Comparison of ENCODE assay signal across 25 mouse cellular contexts in the genomic region with DNA sequence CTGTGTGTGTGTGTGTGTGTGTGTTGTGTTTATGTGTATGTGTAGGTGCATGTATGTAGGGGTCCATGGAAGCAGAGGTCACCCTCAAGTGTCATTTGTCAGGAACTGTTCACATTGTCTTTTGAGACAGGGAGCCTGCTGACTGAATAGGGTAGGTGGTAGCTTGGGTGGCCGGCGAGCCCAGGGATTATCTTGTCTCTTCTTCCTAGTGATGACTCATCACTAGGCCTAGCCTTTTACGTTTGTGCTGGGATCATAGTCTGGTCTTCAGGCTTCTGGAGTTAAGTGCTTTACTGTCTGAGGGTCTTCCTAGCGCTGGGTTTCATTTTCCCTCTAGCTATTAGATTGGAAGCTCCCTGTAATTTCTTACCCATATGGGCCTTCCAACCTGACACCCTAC. TPM values are rescaled to one million over a fixed set of nuclear protein-coding genes. Genes with fewer than 3 reads are reported as not detected.
DNase-seq lines count a peak whose midpoint lies in the region; ATAC-seq and TF ChIP-seq lines count a peak whose summit lies in the region.
"Had no signal": no experiment of that assay in that cellular context is flagged by ENCODE, and none has a peak within 500 bp of the region (broad histone marks: within the 10 kb centered on the region; RNA-seq: fewer than 3 reads in every experiment).

No protein-coding gene starts in this region.

- TF ChIP-seq CTCF in liver, postnatal 0 days (IDR thresholded peaks at IDR 0.05; ENCODE audit: low read depth) = no peak
- no peak for TF ChIP-seq CTCF in G1E (IDR thresholded peaks at IDR 0.05; ENCODE audit: low read depth, low read length)
- no peak for TF ChIP-seq CTCF in forebrain, postnatal 0 days (IDR thresholded peaks at IDR 0.05; ENCODE audit: low read depth)

- WGBS in liver, embryonic 11.5 days = 32% methylated on average over 4 of the region's 4 CpGs
- WGBS in liver, postnatal 0 days (ENCODE audit: insufficient replicate concordance) = 51% methylated on average over 4 of the region's 4 CpGs
- 28% methylated on average over 4 of the region's 4 CpGs for WGBS in liver, embryonic 16.5 days (ENCODE audit: insufficient replicate concordance)
- WGBS in forebrain, postnatal 0 days = 86% methylated on average over 4 of the region's 4 CpGs

- H3K9ac ChIP-seq in liver, embryonic 11.5 days (ENCODE audit: low read depth, low read length) = no peak overlapping the region
- no peak overlapping the region for H3K9ac ChIP-seq in liver, postnatal 0 days (replicated peaks)
- H3K9ac ChIP-seq in liver, embryonic 16.5 days (ENCODE audit: low read depth, low read length) = no peak overlapping the region
- no peak overlapping the region for H3K9ac ChIP-seq in forebrain, postnatal 0 days
- H3K9ac ChIP-seq: forebrain, embryonic 13.5 days; heart, embryonic 13.5 days; hindbrain, embryonic 14.5 days had no signal

- peak; percentile 48; the same call in 1 of the 2 replicates for ATAC-seq in liver, embryonic 11.5 days (replicated peaks; ENCODE audit: low FRiP score)
- ATAC-seq in liver, postnatal 0 days = no peak
- peak; percentile 50 for ATAC-seq in G1E (ENCODE audit: extremely low read depth, insufficient number of reproducible peaks, low FRiP score, poor library complexity, severe bottlenecking)
- peak; percentile 21; the same call in 1 of the 2 replicates for ATAC-seq in liver, embryonic 16.5 days (ENCODE audit: low read depth)
- no peak for ATAC-seq in forebrain, postnatal 0 days
- ATAC-seq: forebrain, embryonic 13.5 days; forebrain, embryonic 16.5 days; hindbrain, postnatal 0 days; inflammation-experienced regulatory T-cells, adult 6 months had no signal

- no peak for DNase-seq in liver, embryonic 11.5 days (ENCODE audit: low spot score)
- no peak for DNase-seq in liver, postnatal 0 days
- peak; percentile 11 for DNase-seq in G1E (ENCODE audit: low spot score)
- peak; percentile 29 for DNase-seq in c-Kit-positive CD71-positive TER-119-positive erythroid progenitor cells, embryonic 14.5 days (ENCODE audit: low spot score)
- no peak for DNase-seq in forebrain, postnatal 0 days
- no peak for DNase-seq in ovary, postnatal 10 days (ENCODE audit: low spot score)
- DNase-seq: adrenal gland, adult 2 months; adrenal gland, postnatal 14 days; B cell, adult 2 months; cerebellum, adult 18-20 months; cerebellum, adult 9-10 months; cerebellum, postnatal 14 days; gastrocnemius, adult 2 months; gastrocnemius, postnatal 14 days; heart, adult 11 months; heart, postnatal 14 days; heart, postnatal 4 days had no signal

- no peak overlapping the region; the same call in 1 of the 2 replicates for H3K27ac ChIP-seq in liver, embryonic 11.5 days (ENCODE audit: low read depth, low read length)
- H3K27ac ChIP-seq in liver, postnatal 0 days (ENCODE audit: low read depth) = no peak overlapping the region
- H3K27ac ChIP-seq in liver, embryonic 16.5 days (ENCODE audit: low read length) = no peak overlapping the region
- no peak overlapping the region for H3K27ac ChIP-seq in forebrain, postnatal 0 days (ENCODE audit: low read depth, low read length)
- H3K27ac ChIP-seq: forebrain, embryonic 10.5 days; forebrain, embryonic 13.5 days; gastrocnemius, adult 2 months; heart, embryonic 13.5 days; hindbrain, embryonic 14.5 days; hindbrain, postnatal 0 days had no signal

- TF ChIP-seq EP300 in liver, postnatal 0 days (IDR thresholded peaks at IDR 0.05; ENCODE audit: low read depth) = no peak

- peaks cover 6% of the 10 kb centered on the region; the same call in 1 of the 2 replicates for H3K4me1 ChIP-seq in liver, embryonic 11.5 days (replicated peaks; ENCODE audit: control insufficient read depth, insufficient read depth, low read length)
- H3K4me1 ChIP-seq in liver, postnatal 0 days (ENCODE audit: insufficient read depth) = no peaks in the 10 kb centered on the region
- H3K4me1 ChIP-seq in G1E (ENCODE audit: insufficient read depth, low read depth, low read length) = peaks cover 42% of the 10 kb centered on the region
- H3K4me1 ChIP-seq in liver, embryonic 16.5 days (ENCODE audit: control insufficient read depth, low read depth, low read length) = peaks cover 2% of the 10 kb centered on the region; the same call in 1 of the 2 replicates
- no peaks in the 10 kb centered on the region for H3K4me1 ChIP-seq in forebrain, postnatal 0 days (ENCODE audit: insufficient read depth)
- H3K4me1 ChIP-seq: forebrain, embryonic 13.5 days had no signal

- no peaks in the 10 kb centered on the region for H3K27me3 ChIP-seq in liver, embryonic 11.5 days (replicated peaks; ENCODE audit: control insufficient read depth, insufficient read depth, low read length)
- no peaks in the 10 kb centered on the region for H3K27me3 ChIP-seq in liver, postnatal 0 days (ENCODE audit: insufficient read depth, low read length)
- H3K27me3 ChIP-seq in G1E (ENCODE audit: insufficient read depth, low read length) = no peaks in the 10 kb centered on the region
- no peaks in the 10 kb centered on the region for H3K27me3 ChIP-seq in liver, embryonic 16.5 days (ENCODE audit: control insufficient read depth, insufficient read depth, low read depth, low read length)
- H3K27me3 ChIP-seq in forebrain, postnatal 0 days (ENCODE audit: insufficient read depth, low read length) = no peaks in the 10 kb centered on the region
- H3K27me3 ChIP-seq: forebrain, embryonic 13.5 days; heart, embryonic 13.5 days had no signal

- no peaks in the 10 kb centered on the region for H3K9me3 ChIP-seq in liver, embryonic 11.5 days (ENCODE audit: control insufficient read depth, low read length)
- no peaks in the 10 kb centered on the region for H3K9me3 ChIP-seq in liver, postnatal 0 days (ENCODE audit: low read length)
- no peaks in the 10 kb centered on the region for H3K9me3 ChIP-seq in G1E (replicated peaks)
- no peaks in the 10 kb centered on the region for H3K9me3 ChIP-seq in liver, embryonic 16.5 days (replicated peaks; ENCODE audit: control insufficient read depth, low read length)
- H3K9me3 ChIP-seq in forebrain, postnatal 0 days (ENCODE audit: low read length) = no peaks in the 10 kb centered on the region
- H3K9me3 ChIP-seq: forebrain, embryonic 10.5 days; forebrain, embryonic 13.5 days; heart, embryonic 13.5 days had no signal

- peak overlapping the region; percentile 55 for H3K4me2 ChIP-seq in liver, embryonic 11.5 days
- H3K4me2 ChIP-seq in liver, postnatal 0 days (ENCODE audit: low read depth, low read length) = no peak overlapping the region
- H3K4me2 ChIP-seq in liver, embryonic 16.5 days (ENCODE audit: low read depth, low read length) = no peak overlapping the region
- H3K4me2 ChIP-seq in forebrain, postnatal 0 days (ENCODE audit: low read depth) = no peak overlapping the region
- H3K4me2 ChIP-seq: forebrain, embryonic 13.5 days; heart, embryonic 13.5 days; hindbrain, embryonic 14.5 days had no signal

- no peaks in the 10 kb centered on the region for H3K36me3 ChIP-seq in liver, embryonic 11.5 days (ENCODE audit: control insufficient read depth, insufficient read depth, low read length)
- no peaks in the 10 kb centered on the region for H3K36me3 ChIP-seq in liver, postnatal 0 days (replicated peaks; ENCODE audit: insufficient read depth, low read length)
- peaks cover 59% of the 10 kb centered on the region for H3K36me3 ChIP-seq in G1E (replicated peaks)
- H3K36me3 ChIP-seq in liver, embryonic 16.5 days (ENCODE audit: control insufficient read depth, insufficient read depth) = no peaks in the 10 kb centered on the region
- no peaks in the 10 kb centered on the region for H3K36me3 ChIP-seq in forebrain, postnatal 0 days (ENCODE audit: insufficient read depth)

- H3K4me3 ChIP-seq in liver, embryonic 11.5 days (ENCODE audit: low read depth, low read length) = no peak overlapping the region
- no peak overlapping the region for H3K4me3 ChIP-seq in liver, postnatal 0 days (ENCODE audit: low read depth, low read length)
- H3K4me3 ChIP-seq in G1E (ENCODE audit: low read depth, low read length) = no peak overlapping the region; the same call in 1 of the 2 replicates
- H3K4me3 ChIP-seq in liver, embryonic 16.5 days (ENCODE audit: low read depth, low read length) = no peak overlapping the region
- no peak overlapping the region for H3K4me3 ChIP-seq in forebrain, postnatal 0 days (ENCODE audit: low read depth, low read length)
- H3K4me3 ChIP-seq: forebrain, embryonic 10.5 days; forebrain, embryonic 13.5 days; gastrocnemius, adult 2 months; heart, embryonic 13.5 days had no signal

RNA-seq across cellular contexts. Expression of a gene that starts 47.9 kb away (rescaled TPM):
- 12.6 and 13.0 TPM in 2 replicates for polyA plus RNA-seq in liver, embryonic 11.5 days (2014; fragmentation: Nextera tagmentation; extraction: Ambion mirVana)
- 2.6 and 2.7 TPM in 2 replicates for polyA plus RNA-seq in liver, postnatal 0 days (2015; fragmentation: Nextera tagmentation; extraction: Ambion mirVana)
- 28.9 and 32.3 TPM in 2 replicates for total RNA-seq in G1E (2014; fragmentation: Nextera tagmentation)
- total RNA-seq in G1E (2017) = 9.8 and 10.4 TPM in 2 replicates
- 58.9 and 70.7 TPM in 2 replicates for polyA plus RNA-seq in G1E (2012)
- polyA plus RNA-seq in liver, embryonic 16.5 days (2015; fragmentation: Nextera tagmentation; extraction: Ambion mirVana) = 2.7 and 3.0 TPM in 2 replicates
- total RNA-seq in forebrain, postnatal 0 days (2014; rRNA removed) = 7.1 TPM in 2 replicates
- 3.0 and 3.3 TPM in 2 replicates for polyA plus RNA-seq in forebrain, postnatal 0 days (2015; fragmentation: Nextera tagmentation; extraction: Ambion mirVana)

Comparison
In these comparisons a context has a peak if more than half of its experiments do, and no peak if none do; other contexts are left out.
1. ATAC-seq: peak in liver, embryonic 11.5 days (single experiment), G1E (single experiment) and liver, embryonic 16.5 days (single experiment); none in liver, postnatal 0 days (single experiment) and forebrain, postnatal 0 days (single experiment).
2. DNase-seq: peak in G1E (single experiment) and c-Kit-positive CD71-positive TER-119-positive erythroid progenitor cells, embryonic 14.5 days (single experiment); none in liver, embryonic 11.5 days (single experiment), liver, postnatal 0 days (single experiment), forebrain, postnatal 0 days (single experiment) and ovary, postnatal 10 days (single experiment).